Mouse (Mus musculus) CH12.LX (cell line): ENCODE data around the gene Akt3.

Experiments used
- CTCF ChIP-seq, 2 experiments: IDR thresholded peaks in 1 of 2; conservative IDR thresholded peaks in 1 of 2; 2 replicates each; pipeline ENCODE4 v1.5.1; 2011 to 2012; ENCODE audit warnings: low read depth in 2 of 2, low read length in 2 of 2, improper control_type of control experiment in 1 of 2, inconsistent platforms in 1 of 2, mild to moderate bottlenecking in 1 of 2, moderate library complexity in 1 of 2
- EP300 ChIP-seq: IDR thresholded peaks from 2 replicates; pipeline ENCODE4 v1.6.1; 2011; ENCODE audit warnings: low read length, improper control_type of control experiment
- GABPA ChIP-seq: IDR thresholded peaks from 2 replicates; pipeline ENCODE4 v1.6.1; 2012; ENCODE audit warnings: low read depth, low read length, improper control_type of control experiment, inconsistent platforms; ENCODE audit not compliant: insufficient replicate concordance
- JUND ChIP-seq: conservative IDR thresholded peaks from 2 replicates; pipeline ENCODE4 v1.6.1; 2011; ENCODE audit warnings: low read depth, low read length, improper control_type of control experiment
- MEF2A ChIP-seq: IDR thresholded peaks from 2 replicates; pipeline ENCODE4 v1.6.1; 2014; ENCODE audit warnings: low read depth, mild to moderate bottlenecking, inconsistent platforms, low read length, improper control_type of control experiment, borderline replicate concordance
- MYC ChIP-seq: IDR thresholded peaks from 2 replicates; pipeline ENCODE4 v1.6.1; 2011; ENCODE audit warnings: low read depth, mild to moderate bottlenecking, improper control_type of control experiment, low read length
- NRF1 ChIP-seq: IDR thresholded peaks from 2 replicates; pipeline ENCODE4 v1.6.1; 2014; ENCODE audit warnings: low read depth, mild to moderate bottlenecking, inconsistent platforms, low read length, improper control_type of control experiment, moderate library complexity
- POLR2A ChIP-seq: IDR thresholded peaks from 2 replicates; pipeline ENCODE4 v1.6.1; 2011; ENCODE audit warnings: low read depth, mild to moderate bottlenecking, improper control_type of control experiment, low read length
- POLR2AphosphoS2 ChIP-seq: IDR thresholded peaks from 2 replicates; pipeline ENCODE4 v1.6.1; 2011; ENCODE audit warnings: low read depth, low read length, improper control_type of control experiment
- RAD21 ChIP-seq: IDR thresholded peaks from 2 replicates; pipeline ENCODE4 v1.6.1; 2011; ENCODE audit warnings: low read depth, mild to moderate bottlenecking, low read length, improper control_type of control experiment, moderate library complexity
- USF1 ChIP-seq: IDR thresholded peaks from 2 replicates; pipeline ENCODE4 v1.6.1; 2014; ENCODE audit warnings: low read depth, mild to moderate bottlenecking, inconsistent platforms, low read length, improper control_type of control experiment

DNA sequence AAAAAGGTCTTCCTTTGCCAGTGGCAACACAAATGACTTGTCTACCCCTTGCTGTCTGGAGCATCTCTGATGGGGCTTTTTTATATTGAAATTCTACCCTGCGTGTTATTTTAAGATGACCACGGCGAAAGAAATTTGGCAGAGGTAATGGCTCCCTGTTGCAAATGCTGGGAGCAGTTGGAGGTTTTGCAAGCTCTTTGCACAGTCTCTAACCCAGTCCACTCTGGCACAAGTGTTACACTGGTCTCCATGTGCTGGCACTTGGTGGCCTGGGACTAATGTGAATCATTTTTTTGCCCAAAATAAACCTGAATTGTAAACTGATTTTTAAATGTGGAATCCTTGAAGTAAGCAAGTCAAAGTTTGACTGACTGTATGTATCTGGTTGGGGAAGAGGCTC is 244.2 kb downstream of the Akt3 start:
- TF ChIP-seq USF1: no peak
- TF ChIP-seq MEF2A: no peak
- no peak for TF ChIP-seq MYC
- no peak for TF ChIP-seq JUND
- TF ChIP-seq EP300: no peak
- TF ChIP-seq POLR2AphosphoS2: no peak
- no peak for TF ChIP-seq NRF1
- no peak for TF ChIP-seq POLR2A
- TF ChIP-seq CTCF (conservative IDR thresholded peaks at IDR 0.05 in 1 of 2, IDR thresholded peaks at IDR 0.05 in 1 of 2; ENCODE audit: low read depth in 2 of 2, low read length in 2 of 2): no peak
- TF ChIP-seq RAD21: no peak
- TF ChIP-seq GABPA: no peak
